Mouse (Mus musculus) CD4-positive, CD25-positive, alpha-beta regulatory T cell, adult 4 months (primary cell): ENCODE results near the gene Crat. TPM values are rescaled to one million over a fixed set of nuclear protein-coding genes. Genes with fewer than 3 reads are reported as not detected.
A peak's percentile ranks its signal among the peaks of the same experiment; 100 is the strongest.
"Not testable (repeated sequence)": the region's sequence is repeated elsewhere in the genome, so short reads cannot be mapped to it uniquely, and the experiment has no call there.

Experiments used
- ATAC-seq: one replicate; pipeline ENCODE4 v1.8.0; 2017
- polyA plus RNA-seq, 2 experiments: library from polyadenylated mRNA; unstranded; fragments of 100-300 nt; shearing (Covaris generic); gene quantifications; one replicate each; pipeline ENCODE4 v1.2.1; 2017

Gene Crat
- polyA plus RNA-seq, 2 experiments from 2014 or later, result 1.1 to 2.2 TPM

DNA sequence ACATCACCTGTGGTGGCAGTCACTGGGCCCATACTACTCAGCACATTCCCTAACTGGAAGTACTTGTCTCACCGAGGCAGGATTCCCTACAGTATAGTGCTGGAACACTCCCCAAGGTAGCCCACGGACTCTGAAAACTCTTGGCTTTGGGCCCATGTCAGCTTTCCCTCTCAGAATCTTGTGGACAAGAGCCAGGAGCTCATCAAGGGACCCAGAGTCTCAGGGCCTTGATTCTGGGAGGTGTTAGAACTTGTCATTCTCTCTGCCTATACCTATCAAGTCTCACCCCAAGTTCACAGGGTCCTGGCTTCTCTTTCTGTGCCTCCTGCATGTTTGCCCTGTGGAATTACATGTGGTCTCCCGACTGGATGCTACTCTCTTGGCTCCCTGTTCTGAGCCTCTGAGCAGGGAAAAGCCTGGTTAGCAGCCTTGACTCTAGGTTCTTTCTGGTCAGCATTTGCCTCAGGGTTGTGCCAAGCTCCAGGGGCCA is 24.6 kb upstream of the Crat start:
- ATAC-seq, result no peak

DNA sequence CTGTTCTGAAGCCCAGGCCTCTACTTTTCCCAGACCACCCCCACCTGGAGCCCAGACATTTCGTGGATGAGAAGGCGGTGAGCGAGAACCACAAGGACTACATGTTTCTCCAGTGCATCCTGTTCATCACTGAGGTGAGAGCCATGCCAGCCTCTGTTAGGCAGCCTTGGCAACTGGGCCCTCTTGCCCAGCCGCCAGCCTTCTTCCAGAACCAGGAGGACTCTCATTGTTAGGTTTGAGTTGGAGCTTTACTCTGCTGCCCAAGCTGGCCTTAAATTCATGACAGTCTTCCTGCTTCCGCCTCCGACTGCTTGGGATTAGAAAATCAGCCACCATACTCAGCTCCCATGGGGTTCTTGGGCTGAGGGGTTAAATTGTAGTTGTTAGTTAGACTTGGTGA is 24.0 kb upstream of the Crat start:
- no peak for ATAC-seq

DNA sequence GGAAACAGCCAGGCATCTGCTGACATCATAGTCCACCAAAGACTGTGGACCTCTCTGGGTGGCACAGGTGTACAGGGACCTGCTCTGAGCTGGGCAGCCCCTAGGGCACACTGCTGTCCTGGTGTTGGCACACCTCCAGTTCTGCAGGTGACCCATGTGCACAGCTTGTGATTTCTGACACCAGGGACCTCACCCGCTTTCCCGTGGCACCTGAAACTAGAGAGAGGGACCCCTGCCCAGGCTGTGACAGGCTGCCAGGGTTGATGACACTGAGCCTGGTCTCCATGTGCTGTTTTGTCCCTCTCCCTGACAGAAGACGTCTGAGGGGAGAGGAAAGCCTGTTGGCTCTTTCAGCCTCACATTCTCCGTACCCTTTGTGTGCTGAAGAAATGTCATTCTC is 22.2 kb upstream of the Crat start:
- ATAC-seq, result no peak

GRCm38 (mm10) chr2:30436809-30437208 is 21.2 kb upstream of the Crat start:
- no peak for ATAC-seq

GRCm38 (mm10) chr2:30436156-30436545 is 20.5 kb upstream of the Crat start:
- no peak for ATAC-seq

- ATAC-seq, result peak; percentile 92
Measured at GRCm38 (mm10) chr2:30435326-30436155, 19.9 kb upstream of the Crat start.

DNA sequence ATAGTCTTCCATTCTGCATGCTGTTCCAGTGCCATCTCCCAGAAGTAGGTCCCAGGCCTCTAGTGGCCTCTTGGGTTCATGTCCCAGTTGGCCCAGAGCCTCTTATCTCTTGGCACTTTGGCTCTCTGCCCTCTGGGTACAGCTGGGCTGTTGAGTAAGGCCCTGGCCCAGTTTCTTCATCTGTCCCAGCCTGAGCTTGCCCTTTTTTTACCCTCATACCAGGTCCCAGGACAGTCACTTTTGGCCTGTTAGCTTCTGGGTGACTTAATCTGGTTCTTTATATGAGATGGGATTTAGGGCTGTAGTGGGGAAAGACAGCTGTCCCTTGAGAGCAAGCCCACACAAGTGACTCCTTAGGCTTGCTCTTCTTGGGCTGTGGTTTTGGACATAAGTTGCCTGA is 13.5 kb upstream of the Crat start:
- ATAC-seq, result no peak

GRCm38 (mm10) chr2:30421432-30421831 is 5.8 kb upstream of the Crat start:
- ATAC-seq, result no peak

GRCm38 (mm10) chr2:30419112-30419511 is 3.5 kb upstream of the Crat start:
- no peak for ATAC-seq

- ATAC-seq, result no peak
Measured at GRCm38 (mm10) chr2:30418259-30418658, 2.6 kb upstream of the Crat start.

GRCm38 (mm10) chr2:30417595-30418165 is 2.1 kb upstream of the Crat start:
- no peak for ATAC-seq

- not testable (repeated sequence) for ATAC-seq
Measured at GRCm38 (mm10) chr2:30417154-30417553, 1.5 kb upstream of the Crat start.

DNA sequence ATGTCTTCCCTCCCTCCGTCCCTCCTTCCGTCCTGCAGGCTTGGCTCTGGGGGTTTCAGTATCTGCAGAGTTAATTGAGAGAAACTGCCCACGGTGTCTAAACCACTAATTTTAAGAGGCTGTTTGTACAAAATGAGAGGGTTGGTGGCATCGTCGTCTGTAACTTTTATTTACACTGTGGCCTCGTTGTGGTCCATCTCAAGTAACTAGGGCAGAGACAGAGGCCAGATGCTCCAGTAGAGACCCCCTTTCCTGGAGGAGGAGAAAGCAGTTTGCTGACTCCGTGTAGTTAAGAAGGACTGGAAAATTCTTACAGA is 994 bp upstream of the Crat start:
- no peak for ATAC-seq

GRCm38 (mm10) chr2:30415936-30416648 is 479 bp upstream of the Crat start, which contains the start of gene Ptpa:
Gene Ptpa, plus strand, starts transcription at chr2:30416039.
- ATAC-seq, result peak; percentile 80

GRCm38 (mm10) chr2:30414681-30415080 is 932 bp downstream of the Crat start:
- no peak for ATAC-seq

DNA sequence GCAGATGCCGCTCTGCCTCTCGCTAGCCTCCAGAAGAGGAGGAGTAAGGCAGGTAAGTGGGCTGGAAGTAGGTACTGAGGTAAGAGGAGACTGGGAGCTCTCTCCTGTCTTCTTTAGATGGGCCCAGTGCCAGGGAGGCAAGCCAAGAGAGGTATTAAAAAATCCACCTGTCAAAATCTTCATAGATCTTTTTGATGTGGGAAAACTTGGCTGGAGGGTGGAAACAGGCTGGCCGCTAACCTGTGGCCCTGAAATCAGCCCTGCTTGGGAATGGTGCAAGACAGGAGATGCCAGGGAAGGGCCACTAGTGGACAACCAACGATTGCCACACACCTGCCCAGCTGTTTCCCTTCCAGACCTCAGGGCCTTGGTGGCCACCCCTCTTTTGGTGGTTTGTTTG is 1.5 kb downstream of the Crat start:
- ATAC-seq, result no peak

DNA sequence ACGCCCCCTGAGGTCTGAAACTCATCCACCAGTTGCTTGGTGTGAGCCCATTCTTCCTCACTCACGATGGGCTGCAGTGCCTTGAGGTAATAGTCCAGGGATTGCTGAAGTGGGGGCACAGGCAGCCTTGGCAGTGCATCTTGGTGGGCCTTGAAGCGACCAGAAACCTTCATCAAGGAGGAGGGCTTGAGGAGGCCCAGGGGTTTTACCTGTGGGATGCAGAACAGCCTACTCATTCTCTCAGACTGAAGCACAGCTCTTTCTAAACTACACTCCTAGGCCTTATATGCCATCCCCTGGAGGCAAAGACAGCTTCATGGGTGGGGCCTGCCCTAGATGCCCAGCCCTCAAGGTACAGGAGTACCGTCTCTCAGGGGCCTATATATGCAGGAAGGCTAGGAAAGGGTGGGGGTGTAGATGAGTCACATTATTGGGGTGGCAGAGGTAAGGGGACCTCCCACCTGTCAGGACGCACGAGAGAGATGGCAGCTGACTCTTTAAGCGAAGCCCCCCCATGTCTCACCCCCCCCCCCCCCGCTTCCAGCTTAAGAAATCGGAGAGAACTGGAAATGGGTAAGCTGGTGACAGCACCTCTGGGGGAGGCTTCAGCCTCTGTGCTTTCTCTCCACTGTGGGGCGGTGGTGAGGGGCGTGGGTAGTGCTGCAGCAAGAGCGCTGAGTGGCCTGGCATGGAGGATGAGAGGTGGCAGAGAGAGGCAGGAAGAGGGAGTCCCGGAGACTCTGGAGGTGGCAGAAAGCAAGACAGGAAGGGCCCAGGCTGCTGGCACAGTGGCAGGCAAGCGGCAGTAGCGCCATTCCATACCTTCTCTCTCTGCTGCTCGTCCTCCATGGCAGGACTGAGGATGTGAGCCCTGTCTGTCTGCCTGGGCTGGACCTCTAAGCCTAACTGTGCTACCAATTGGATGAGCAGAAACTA is 2.3 kb downstream of the Crat start:
- ATAC-seq, result no peak

- ATAC-seq, result no peak
Measured at GRCm38 (mm10) chr2:30409454-30410176, 6.0 kb downstream of the Crat start.

DNA sequence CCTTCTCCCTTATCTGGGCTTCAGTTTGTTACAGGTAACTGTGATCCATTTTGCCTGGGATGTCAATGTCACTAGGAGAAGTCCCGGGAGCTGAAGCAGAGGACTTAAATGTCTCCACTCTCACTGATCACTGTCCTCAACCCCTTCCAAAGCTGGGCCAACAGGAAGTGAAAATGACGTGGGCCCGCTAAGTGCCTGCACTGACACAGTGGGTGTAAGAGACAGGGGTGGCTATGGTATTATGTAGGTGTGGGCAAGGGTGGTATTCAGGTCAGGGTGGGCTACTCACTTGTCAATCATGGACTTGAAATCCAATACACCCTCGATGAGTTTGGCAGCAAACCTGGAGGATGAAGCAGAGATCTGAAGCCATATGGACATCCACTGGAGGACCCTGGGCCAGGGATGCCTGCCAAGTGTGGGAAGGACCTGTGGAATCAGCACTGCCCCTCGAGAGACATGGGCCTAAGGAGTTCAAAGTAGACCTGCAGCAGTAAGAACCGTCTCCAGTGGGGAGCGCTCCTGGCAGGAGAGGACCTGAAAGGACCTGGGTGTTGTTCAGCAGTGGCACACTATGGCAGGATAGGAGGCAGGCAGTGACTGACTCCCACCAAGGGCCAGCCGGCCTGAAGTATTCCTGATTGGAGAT is 7.0 kb downstream of the Crat start:
- ATAC-seq, result no peak

DNA sequence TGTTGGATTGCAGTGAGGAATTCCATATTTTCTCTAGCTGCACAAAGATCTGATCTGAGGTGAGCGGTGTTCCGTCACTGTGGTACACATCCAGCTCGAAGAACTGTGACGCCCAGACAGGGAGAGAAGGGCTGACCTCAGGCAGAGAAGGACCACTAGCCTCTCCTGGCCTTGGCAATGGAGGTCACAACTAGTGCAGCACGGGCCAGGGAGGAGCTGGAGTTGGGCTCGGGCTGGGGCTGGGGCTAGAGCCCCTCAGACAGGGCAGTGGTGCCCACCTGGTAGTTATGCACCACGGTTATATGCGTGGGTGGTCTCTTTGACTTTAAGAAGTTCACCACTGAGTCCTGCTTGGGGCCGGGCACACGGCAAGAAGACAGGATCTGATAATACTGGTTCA is 7.8 kb downstream of the Crat start:
- no peak for ATAC-seq

DNA sequence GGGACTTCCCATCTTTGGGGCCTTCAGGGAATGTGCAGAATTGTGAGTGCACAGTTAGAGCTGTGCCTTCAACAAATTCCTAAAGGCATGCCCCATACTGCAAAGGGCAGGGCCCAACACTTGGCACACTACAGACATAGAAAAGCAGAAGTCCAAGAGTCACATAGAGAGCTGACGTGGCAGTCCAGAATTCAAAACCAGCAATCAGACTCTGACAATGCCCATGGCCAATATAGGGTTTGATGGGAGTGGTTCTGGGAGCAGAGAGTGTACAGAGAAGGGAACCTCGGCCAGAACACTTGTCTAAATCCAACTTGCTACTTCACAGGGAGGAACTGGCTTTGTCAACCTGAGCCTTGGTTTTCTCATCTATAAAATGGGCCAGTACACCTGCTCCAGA is 8.4 kb downstream of the Crat start:
- ATAC-seq, result no peak
